Mouse (Mus musculus) embryo, embryonic 10.5 days (tissue): ENCODE results near the gene Mtmr11.

Source experiments
- DNase-seq: peaks from one replicate; pipeline ENCODE4 v3.0.0-alpha.2; 2015; ENCODE audit warnings: low spot score

Gene Mtmr11

DNA sequence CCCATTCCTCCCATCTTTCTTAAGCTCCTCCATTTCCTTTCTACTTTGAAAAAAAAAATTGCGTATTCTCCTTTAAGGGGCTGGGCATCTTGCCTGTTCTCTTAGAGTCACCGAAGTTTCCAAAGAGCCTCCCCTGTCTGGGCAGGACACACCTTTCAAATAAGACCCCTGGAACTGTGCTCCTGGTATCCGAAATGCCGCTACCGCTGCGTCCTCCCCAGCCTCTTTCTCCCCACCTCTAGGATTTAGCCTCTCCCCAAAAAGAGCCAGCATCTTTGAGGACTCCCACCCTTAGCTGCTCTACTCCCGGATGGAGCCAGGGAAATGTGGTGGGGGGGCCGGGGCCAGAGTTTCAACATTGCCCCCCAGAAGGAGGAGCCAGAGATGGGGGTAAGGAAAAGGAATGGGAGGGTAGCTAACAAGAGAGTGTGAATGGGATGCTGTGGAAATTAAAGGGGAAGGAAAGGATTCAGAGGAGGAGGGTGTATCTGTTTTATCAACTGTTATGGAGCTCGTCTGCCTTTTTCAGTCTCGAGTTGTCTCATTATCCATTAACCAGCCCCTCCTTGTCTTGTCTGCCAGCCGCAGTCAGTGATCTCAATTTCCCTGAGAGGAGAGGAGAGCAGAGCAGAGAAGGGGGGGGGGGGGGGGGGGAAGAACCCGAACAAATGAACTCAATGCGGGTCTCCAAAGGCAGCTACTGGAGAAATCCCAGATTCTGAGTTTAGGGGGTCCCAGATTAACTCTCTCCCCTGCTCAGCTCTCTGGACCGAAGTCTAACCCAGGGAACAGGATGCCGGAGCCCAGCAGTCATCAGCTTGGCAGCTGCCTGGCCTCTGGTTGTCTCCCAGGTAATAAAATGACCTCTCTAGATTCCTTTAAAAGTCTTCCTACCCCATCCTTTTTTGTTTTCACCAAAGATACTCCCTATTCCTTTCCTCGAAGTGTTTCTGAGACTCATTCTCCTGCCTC lies at the start of gene Mtmr11:
Mtmr11 (plus strand) TSS at position 136 of the 972 bp plus-strand sequence.
- peak; percentile 50 for DNase-seq

DNA sequence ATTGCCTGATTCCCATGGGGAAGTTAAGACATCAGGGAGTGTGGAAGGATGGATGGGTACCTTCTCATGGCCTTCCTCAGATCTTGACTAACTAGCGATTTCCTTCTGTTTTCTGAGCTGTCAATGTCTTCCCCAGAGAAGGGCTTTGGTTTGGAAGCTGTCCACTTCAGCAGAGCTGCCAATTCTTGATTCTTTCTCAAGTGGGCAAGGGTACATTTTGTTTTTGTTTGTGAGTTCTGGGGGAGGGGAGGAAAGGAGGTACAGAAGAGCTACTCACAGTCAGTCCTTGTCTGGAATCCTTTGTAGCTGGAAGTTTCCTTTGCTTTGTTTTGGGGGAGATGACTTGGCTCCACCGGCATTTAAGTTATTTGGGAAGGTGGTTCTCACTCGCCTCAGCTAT lies 48.6 kb upstream of the Mtmr11 start:
- DNase-seq, result no peak

DNA sequence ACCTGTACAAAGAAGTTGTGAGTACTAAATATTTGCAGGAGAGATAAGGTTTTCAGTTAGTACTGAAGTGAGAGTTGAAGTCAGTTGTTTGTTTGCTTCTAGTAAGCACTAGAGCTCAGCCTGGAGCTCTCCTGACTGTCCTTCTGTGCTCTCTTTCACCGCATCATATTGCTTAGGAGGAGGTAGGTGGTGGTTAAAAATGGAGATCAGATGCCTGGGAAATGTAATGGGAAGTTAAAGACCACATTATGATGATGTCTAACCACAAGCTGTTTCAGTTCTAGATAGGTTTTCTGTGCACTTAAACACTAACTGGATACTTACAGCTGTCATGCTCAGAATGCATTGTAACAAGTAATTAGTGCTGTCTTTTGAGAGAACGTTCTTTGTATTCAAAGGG lies 43.7 kb upstream of the Mtmr11 start:
- DNase-seq, result no peak

DNA sequence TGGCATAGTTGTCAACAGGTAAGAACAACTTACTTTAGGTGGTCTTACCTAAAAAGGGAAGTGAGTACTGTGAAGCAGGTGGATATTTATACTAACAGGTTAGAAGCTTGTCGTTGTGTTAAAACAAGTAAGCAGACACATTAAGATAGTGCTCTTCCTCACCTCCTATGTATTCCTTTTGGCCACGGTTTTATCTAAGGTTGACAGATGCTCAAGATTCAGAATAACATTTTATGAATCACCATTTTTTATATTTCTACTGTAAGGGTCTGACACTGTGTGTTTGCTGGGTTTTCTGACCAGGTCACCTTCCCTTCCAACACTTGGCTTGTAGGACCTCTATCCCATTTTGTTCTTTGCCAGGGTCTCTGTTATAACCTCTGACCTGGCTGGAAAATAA lies 43.1 kb upstream of the Mtmr11 start:
- no peak for DNase-seq

DNA sequence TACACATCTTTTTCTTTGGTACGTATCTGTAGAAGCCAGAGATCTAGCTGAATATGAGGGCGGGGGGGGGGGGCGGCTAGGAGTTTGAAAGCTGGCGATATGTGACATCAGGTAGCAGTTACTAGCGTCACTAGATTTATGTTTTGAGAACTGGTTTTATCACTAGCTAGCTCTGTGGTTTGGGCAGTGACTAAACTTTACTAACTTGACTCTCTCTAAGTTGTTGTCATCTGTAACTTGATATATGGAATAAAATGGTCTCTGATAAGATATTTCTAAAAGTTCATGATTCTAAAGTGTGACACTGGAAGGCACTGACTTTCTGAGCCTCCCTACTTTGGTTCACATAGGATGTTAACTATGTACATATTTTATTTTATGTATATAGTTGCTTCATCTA lies 37.6 kb upstream of the Mtmr11 start:
- DNase-seq, result no peak

DNA sequence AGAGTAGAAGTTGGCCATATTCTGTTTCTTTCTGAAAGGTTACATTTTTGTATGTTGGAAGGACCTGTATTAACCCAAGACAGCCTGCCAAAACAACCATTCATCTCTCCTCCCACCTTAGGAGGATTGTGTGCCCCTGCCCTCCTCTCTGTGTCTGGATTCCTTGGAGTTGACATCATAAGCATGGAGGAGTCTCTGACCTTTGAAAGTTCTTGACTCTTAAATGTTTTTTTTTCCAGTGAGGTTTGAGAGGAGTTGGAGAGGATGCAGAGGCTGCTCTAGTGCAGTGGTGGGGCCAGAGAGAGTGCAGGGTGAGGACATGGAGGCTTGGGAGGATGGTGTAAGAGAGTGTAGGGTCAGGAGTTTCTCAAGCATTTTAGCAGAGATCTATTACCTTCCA lies 33.7 kb upstream of the Mtmr11 start:
- peak; percentile 16 for DNase-seq

DNA sequence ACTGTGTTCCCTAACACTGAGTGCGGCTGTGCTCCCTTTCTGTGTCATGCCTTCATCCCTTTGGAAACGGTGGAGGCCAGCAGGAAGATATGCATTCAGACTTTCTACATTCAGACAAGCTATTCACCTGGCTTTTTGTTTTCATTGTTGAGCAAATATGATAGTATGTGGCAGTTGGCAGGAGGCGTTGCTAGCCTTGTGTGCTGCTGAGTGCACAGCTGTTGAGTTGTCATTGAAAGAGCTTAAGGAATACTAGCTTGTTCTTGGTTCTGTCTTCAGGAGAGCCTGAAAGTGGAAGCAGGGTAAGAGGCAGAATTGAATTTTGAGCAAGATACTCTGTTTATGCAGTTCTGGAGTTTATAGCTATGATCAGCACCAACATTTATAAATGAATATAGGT lies 29.3 kb upstream of the Mtmr11 start:
- no peak for DNase-seq

DNA sequence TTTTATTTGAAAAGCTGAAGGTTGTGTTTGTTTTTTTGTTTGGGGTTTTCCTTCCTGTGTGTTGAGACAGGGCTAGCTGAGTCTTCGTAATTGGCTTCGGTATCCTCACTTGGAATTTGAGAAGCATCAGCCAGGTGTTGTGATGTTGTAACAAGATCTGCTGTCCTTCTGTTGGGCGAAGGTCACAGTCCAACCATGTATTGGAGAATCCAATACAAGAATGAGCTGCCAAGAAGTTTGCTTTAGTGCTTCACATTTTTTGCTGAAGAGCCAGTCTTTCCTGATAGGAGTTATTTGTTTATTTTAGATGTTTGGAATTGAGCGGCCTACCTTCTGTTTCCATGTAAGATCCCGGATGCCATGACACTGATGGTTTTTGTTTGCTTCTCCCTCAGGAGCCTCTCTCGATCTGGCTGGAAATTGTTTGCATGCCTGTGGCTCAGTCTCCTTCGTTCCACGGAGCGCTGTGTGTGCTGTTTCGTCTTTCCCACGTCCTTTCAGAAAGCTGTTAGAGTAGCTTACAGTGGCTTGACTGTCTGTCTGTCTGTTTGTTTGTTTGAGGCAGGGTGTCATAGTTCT lies 28.4 kb upstream of the Mtmr11 start:
- no peak for DNase-seq

DNA sequence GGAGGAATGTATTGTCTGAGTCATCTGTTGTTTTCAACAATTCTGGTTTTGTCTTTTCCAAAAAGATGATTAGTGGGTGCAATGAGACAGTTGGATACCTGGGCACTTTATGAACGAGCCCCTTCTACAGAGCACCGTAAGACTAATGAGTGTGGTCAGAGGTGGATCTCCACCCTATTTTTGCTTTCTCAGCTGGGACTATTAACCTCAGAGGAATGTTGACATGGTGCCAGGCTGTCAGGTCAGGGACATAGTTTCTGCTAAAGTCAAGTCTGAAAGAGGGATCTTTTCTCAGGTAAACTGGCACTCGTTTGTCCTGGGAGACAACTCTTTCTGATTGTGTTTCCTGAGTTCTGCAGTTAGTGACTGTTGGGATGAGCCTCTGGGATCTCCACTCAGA lies 26.8 kb upstream of the Mtmr11 start:
- no peak for DNase-seq

DNA sequence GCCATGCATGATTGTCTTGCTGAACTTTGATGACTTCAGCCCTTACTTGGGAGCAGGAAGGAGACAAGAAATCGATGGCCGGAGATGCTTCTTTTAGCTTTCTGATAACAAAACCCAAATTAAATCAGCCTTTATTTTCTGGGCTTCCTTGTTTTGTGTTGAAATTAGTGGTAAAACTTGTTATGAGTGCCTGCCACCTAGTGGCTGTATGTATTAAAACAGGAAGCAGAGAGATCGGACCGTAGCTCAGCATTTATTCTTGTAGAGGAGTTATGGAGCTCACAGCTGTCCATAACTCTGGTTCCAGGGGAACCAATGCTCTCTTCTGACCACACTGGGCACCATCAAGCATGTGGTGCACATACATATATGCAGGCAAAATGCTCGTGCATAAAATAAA lies 13.9 kb upstream of the Mtmr11 start:
- DNase-seq, result peak; percentile 80

DNA sequence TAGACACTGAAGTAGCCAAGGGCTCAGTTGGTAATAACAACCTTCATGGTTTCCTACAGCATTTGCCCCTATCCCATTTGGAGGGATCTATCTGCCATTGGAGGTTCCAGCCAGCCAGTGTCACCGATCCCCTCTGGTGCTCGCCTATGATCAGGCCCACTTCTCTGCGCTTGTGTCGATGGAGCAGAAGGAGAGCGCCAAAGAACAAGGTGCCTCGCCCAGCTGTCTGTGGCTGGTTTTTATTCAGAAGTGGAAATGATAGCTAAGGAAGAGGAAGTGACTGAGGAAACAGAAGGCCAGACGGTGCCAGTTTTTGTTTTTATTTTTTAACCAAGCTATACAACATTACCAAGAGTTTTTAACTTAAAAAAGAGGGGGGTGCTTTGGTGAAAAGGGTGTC lies 10.0 kb upstream of the Mtmr11 start:
- no peak for DNase-seq

DNA sequence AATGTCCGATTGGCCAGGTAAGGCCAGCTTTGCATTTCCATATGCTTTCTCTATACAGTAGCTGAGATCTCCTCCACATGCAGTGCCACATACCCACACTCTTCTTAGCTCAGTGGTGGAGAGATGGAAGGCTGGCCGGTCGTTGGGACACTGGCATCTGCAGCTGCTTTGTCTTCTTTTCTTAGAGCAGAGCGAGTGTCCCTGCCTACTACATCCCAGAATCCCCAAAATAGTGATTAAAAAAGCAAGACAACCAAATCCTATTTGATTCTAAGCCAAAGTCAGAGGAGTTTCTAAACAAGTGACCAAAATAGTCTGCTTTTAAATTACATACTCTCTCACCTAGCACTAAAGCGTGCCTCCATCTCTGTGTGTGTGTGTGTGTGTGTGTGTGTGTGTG lies 9.2 kb upstream of the Mtmr11 start:
- no peak for DNase-seq

DNA sequence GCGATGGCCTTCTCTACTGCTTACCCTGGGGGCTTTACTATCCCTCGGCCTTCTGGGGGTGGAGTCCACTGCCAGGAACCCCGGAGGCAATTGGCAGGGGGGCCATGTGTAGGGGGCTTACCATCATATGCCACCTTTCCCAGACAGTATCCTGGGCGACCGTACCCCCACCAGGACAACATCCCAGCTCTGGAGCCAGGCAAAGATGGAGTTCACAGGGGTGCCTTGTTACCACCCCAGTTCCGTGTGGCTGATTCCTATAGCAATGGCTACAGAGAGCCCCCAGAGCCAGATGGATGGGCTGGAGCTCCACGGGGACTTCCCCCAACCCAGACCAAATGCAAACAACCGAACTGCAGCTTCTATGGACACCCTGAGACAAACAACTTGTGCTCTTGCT lies 6.3 kb upstream of the Mtmr11 start:
- DNase-seq, result no peak

DNA sequence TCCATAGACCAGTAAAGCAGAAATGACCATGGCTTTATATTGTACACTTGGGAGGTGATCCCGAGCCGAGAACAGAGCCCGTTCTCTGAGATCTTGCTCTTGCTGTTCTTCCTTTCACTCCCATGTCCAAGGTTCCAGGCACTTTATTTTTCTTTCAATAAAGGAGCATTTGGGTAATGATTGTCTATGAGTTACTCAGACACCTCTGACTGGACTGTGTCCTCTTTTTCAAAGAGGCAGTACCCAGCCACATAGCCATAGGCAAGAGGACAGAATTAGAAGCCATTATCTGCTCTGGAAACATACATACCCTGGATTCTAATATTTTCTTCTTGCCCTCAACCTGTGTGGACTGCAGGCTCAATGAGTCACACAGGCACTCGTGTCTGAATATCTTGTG lies 2.0 kb upstream of the Mtmr11 start:
- DNase-seq, result no peak

DNA sequence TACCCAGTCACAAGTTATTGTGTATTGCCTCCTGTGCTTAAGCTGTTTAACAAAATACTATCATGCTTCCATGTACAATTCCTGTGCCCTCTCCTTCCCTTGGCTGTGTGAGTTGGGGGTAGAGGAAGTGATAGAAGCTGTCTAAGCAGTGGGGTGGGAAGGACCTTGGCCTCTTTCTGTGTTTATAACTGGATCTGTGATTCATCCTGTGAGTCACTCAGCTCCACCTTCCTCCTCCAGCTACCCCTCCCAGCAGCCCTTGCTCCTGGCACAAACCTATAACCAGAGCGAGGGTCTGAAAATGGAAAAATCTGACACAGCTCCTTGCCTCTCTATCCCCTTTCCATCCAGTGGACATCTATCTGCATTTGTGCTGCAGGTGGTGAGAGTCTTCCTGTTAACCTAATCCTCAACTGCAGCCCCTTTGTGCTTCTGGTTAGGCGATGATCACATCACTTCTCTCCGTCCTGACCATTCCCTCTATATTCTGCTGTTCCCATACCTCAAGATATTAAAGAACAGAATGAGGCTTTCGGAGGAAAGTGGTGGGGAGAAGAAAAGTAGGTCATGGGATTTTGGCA lies 1.5 kb upstream of the Mtmr11 start:
- DNase-seq, result peak; percentile 17

DNA sequence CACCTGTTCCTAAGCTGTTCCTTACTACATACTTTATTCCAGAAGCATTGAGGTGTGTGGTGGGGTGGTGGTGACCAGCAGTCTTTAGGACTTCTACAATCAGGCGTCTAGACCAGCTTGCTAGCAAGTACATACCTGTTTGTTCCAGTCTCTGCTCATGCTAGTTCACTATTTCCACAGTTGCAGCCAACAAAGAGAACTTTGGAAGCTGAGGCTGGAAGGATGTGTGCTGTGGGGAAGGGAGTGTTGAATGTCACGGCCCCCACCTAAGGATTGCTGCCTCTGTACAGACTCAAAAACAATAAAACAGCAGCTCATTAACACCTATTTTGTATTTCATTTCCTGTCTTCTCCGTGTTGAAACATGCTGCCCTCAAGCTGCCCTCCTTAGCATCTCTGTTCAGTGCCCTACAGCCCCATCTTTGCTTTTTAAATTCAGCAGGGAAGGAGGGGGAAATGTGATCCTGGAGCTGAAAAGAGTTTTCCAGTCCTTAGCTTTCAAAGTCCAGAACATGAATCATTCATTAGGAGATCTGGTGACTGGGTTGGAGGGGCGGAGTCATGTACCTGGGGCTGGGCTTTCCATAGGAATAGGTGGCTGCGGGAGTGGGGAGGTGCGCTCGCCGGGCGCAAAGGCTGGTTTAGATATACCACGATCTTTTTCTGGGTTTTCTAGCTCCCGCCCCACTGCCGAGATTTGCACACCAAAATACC lies 844 bp upstream of the Mtmr11 start:
- peak; percentile 80 for DNase-seq

DNA sequence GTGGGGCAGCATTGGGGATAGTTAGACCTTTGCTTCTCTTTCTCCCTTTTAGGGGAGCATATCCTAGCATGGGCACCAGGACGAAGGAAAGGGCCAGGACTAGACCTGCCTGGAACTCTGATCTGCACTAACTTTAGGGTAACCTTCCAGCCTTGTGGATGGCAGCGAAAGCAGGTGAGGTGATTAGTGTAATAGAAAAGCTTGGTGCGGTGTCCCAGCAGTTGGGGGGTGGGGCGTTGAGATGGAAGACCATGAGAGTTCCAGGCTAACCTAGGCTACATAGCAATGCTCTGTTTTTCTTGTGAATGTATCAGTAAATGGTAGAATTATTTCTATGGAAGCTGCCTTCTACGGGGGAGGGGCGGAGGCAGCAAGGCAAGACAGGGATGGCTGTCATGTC lies 1.2 kb downstream of the Mtmr11 start:
- no peak for DNase-seq

DNA sequence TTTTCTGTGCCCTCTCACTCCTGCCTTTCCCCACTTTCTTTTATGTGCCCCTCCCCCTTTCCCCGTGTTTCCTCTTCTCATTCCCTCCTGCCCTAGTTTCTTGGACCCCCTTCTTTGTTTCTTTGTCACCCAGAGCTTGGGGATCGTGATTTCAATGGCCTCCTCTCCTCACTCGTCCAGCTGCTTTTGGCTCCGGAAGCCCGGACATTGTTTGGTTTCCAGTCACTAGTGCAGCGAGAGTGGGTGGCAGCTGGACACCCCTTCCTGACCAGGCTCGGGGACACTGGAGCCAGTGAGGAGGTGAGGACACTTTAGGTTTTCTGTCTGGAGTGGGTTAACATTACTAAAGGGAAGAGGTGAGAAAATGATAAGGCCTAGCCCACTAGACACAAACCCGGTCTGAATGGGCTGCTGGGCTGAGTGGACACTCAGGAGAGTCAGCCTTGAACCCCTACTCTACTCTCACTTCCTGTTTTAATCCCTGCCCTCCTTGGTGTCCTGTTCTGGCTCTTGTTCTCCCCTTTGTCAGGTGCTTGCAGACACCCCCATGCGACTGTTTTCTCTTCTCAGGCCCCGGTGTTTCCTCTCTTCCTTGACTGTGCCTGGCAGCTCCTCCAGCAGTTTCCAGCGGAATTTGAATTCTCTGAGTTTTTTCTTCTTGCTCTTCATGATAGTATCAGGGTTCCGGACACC lies 6.8 kb downstream of the Mtmr11 start:
- DNase-seq, result no peak

DNA sequence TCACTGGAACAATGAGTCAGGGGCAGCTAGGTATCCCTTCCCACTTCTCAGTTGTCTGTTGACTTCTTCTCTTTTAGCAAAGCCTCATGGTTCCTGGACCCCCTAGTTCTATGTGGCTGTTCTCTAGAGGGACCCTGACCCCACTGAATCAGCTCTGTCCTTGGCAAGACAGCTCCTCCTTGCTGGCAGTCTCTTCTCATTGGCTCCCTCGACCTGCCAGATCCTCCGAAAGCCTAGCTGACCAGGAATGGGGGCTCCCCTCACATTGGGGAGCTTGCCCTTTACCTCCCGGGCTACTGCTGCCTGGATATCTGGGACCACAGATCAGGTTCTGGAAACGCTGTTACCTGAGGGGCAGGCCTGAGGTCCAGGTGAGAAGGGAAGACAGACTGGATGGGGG lies 8.5 kb downstream of the Mtmr11 start:
- no peak for DNase-seq

DNA sequence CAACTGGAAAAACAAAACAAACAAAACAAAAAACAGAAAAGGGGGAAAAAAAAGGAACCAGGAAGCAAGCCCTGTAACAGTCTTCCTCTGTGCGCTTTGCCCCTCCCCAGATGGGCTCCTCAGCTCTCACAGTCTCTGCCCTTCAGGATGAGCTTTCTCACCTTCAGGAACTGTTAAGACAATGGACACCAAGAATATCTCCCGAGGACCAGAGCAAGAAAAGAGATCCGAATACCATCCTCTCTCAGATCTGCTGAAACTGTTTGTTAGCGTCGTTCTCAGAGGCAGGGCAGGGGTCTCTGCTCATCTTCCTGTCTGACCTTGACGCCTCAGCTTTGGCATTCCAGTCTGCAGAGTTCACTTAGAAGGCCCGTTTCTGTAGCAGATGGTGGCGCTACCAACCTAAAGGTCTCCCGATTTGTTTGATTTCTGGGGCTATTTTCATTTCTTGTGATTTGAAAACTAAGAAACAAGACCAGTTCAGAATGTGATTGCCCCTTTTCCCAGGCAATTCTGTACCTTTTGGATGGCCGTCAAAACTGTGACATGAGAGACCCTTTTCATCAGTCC lies 9.3 kb downstream of the Mtmr11 start:
- DNase-seq, result peak; percentile 12

DNA sequence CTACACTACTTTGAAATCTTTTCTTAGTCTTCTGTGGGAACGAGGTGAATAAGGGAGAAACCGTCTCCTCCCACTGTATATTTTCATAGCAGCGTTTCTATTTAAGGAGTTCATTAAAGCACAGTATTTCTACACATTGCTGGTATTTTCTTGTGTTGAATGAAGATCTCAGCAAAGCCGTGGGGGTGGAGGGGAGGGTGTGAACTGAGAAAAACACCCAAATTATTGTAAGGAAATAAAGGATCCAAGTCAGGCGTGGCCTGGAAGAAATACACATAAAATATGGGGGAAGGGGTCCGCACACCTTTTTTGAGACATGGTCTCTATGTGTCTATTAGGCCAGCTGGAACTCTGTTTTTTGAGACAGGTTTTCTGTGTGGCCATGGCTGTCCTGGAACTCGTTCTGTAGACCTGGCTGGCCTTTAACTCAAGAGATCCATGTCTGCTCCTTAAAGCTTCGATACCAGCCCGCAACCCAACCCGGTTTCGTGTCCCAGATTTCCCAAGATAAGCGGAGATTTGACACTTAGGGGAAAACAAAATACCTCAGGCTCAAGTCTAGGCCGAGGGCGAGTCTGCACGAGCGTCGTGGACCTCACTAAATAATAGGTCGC lies 9.9 kb downstream of the Mtmr11 start:
- peak; percentile 8 for DNase-seq
